In genomic region chr10:66470684-66471083, GRCm38 (mm10) we compare ENCODE assay signal across 11 mouse cellular contexts.
DNase-seq lines count a peak whose midpoint lies in the region; ATAC-seq and TF ChIP-seq lines count a peak whose summit lies in the region.
"Had no signal": no experiment of that assay in that cellular context is flagged by ENCODE, and none has a peak within 500 bp of the region (broad histone marks: within the 10 kb centered on the region; RNA-seq: fewer than 3 reads in every experiment).

No protein-coding gene starts in this region.

- H3K4me2 ChIP-seq in hindbrain, postnatal 0 days (ENCODE audit: low read depth, low read length): peak overlapping the region; percentile 14; the same call in 1 of the 2 replicates
- no peak overlapping the region for H3K4me2 ChIP-seq in hindbrain, embryonic 16.5 days (ENCODE audit: low read length)
- H3K4me2 ChIP-seq in stomach, postnatal 0 days (replicated peaks; ENCODE audit: low read depth): no peak overlapping the region
- H3K4me2 ChIP-seq: hindbrain, embryonic 13.5 days had no signal

- no peaks in the 10 kb centered on the region for H3K36me3 ChIP-seq in hindbrain, postnatal 0 days (ENCODE audit: insufficient read depth, low read length)
- H3K36me3 ChIP-seq in hindbrain, embryonic 16.5 days (ENCODE audit: control insufficient read depth, insufficient read depth, low read length): no peaks in the 10 kb centered on the region
- H3K36me3 ChIP-seq in stomach, postnatal 0 days (ENCODE audit: control insufficient read depth, insufficient read depth, low read length): no peaks in the 10 kb centered on the region
- H3K36me3 ChIP-seq: hindbrain, embryonic 13.5 days had no signal

- ATAC-seq in hindbrain, postnatal 0 days: no peak
- no peak for ATAC-seq in hindbrain, embryonic 16.5 days
- no peak for ATAC-seq in stomach, postnatal 0 days (ENCODE audit: low FRiP score, low TSS enrichment)

- DNase-seq in hindbrain, postnatal 0 days (ENCODE audit: low spot score): peak; percentile 66
- DNase-seq in brain, embryonic 14.5 days (ENCODE audit: low read depth): peak; percentile 86
- peak; percentile 75 to 78 for DNase-seq in cerebellum, postnatal 36 days
- peak; percentile 17 to 28 for DNase-seq in left cerebral cortex, postnatal 25 days (ENCODE audit: low spot score in 2 of 2)
- DNase-seq in stomach, postnatal 0 days (ENCODE audit: low spot score): no peak
- DNase-seq in lung, postnatal 25 days (ENCODE audit: low spot score): no peak
- DNase-seq in spleen, postnatal 36 days (ENCODE audit: low spot score in 2 of 2): no peak
- DNase-seq: lung, adult 18-20 months; thymus, adult 2 months had no signal

- H3K9me3 ChIP-seq in hindbrain, postnatal 0 days (ENCODE audit: low read length): no peaks in the 10 kb centered on the region
- no peaks in the 10 kb centered on the region for H3K9me3 ChIP-seq in hindbrain, embryonic 16.5 days (ENCODE audit: control insufficient read depth, low read length)
- H3K9me3 ChIP-seq in stomach, postnatal 0 days (ENCODE audit: control insufficient read depth, low read length): no peaks in the 10 kb centered on the region
- H3K9me3 ChIP-seq: hindbrain, embryonic 13.5 days had no signal

- no peak for TF ChIP-seq CTCF in hindbrain, postnatal 0 days (IDR thresholded peaks at IDR 0.05; ENCODE audit: low read depth)
- no peak for TF ChIP-seq CTCF in brain, embryonic 14.5 days (IDR thresholded peaks at IDR 0.05; ENCODE audit: borderline replicate concordance, extremely low read depth, insufficient read depth, insufficient read length)
- TF ChIP-seq CTCF in stomach, postnatal 0 days (IDR thresholded peaks at IDR 0.05; ENCODE audit: low read depth): no peak

- intact Hi-C loops in left cerebral cortex, postnatal 25 days (cut with DNase I): no loop called here

- no peaks in the 10 kb centered on the region for H3K4me1 ChIP-seq in hindbrain, postnatal 0 days (ENCODE audit: insufficient read depth, low read length)
- no peaks in the 10 kb centered on the region for H3K4me1 ChIP-seq in hindbrain, embryonic 16.5 days (ENCODE audit: control insufficient read depth, insufficient read depth, low read depth, low read length)
- no peaks in the 10 kb centered on the region for H3K4me1 ChIP-seq in stomach, postnatal 0 days (replicated peaks; ENCODE audit: control insufficient read depth, insufficient read depth)
- H3K4me1 ChIP-seq: hindbrain, embryonic 13.5 days had no signal

- TF ChIP-seq POLR2A in brain, embryonic 14.5 days (IDR thresholded peaks at IDR 0.05; ENCODE audit: borderline replicate concordance, extremely low read depth, insufficient read depth, insufficient read length, poor library complexity, severe bottlenecking): no peak

- no peak overlapping the region for H3K4me3 ChIP-seq in hindbrain, postnatal 0 days (ENCODE audit: low read length)
- no peak overlapping the region for H3K4me3 ChIP-seq in hindbrain, embryonic 16.5 days (ENCODE audit: low read length)
- H3K4me3 ChIP-seq in stomach, postnatal 0 days (ENCODE audit: low read depth, low read length): no peak overlapping the region
- H3K4me3 ChIP-seq: hindbrain, embryonic 13.5 days had no signal

- H3K9ac ChIP-seq in hindbrain, postnatal 0 days (replicated peaks; ENCODE audit: low read length): no peak overlapping the region
- no peak overlapping the region for H3K9ac ChIP-seq in hindbrain, embryonic 16.5 days (ENCODE audit: low read depth, low read length)
- no peak overlapping the region for H3K9ac ChIP-seq in stomach, postnatal 0 days (ENCODE audit: low read length)
- H3K9ac ChIP-seq: hindbrain, embryonic 13.5 days had no signal

- TF ChIP-seq EP300 in stomach, postnatal 0 days (optimal IDR thresholded peaks at IDR 0.05): no peak

- WGBS in hindbrain, postnatal 0 days: 25% methylated on average over 4 of the region's 4 CpGs
- 34% methylated on average over 4 of the region's 4 CpGs for WGBS in hindbrain, embryonic 16.5 days
- 61% methylated on average over 4 of the region's 4 CpGs for WGBS in stomach, postnatal 0 days

- no peaks in the 10 kb centered on the region for H3K27me3 ChIP-seq in hindbrain, postnatal 0 days (ENCODE audit: insufficient read depth, low read length)
- H3K27me3 ChIP-seq in hindbrain, embryonic 16.5 days (replicated peaks; ENCODE audit: control insufficient read depth, insufficient read depth, low read length): no peaks in the 10 kb centered on the region
- H3K27me3 ChIP-seq in stomach, postnatal 0 days (ENCODE audit: control insufficient read depth, insufficient read depth, low read length): no peaks in the 10 kb centered on the region
- H3K27me3 ChIP-seq: hindbrain, embryonic 13.5 days had no signal

- no peak overlapping the region for H3K27ac ChIP-seq in hindbrain, postnatal 0 days
- H3K27ac ChIP-seq in hindbrain, embryonic 16.5 days (ENCODE audit: low read depth, low read length): no peak overlapping the region
- no peak overlapping the region for H3K27ac ChIP-seq in stomach, postnatal 0 days (replicated peaks)
- H3K27ac ChIP-seq: hindbrain, embryonic 13.5 days had no signal

Comparison
In these comparisons a context has a peak if more than half of its experiments do, and no peak if none do; other contexts are left out.
1. DNase-seq: peak in hindbrain, postnatal 0 days (single experiment), brain, embryonic 14.5 days (single experiment), cerebellum, postnatal 36 days (2 of 2) and left cerebral cortex, postnatal 25 days (2 of 2); none in stomach, postnatal 0 days (single experiment), lung, postnatal 25 days (single experiment) and spleen, postnatal 36 days (0 of 2).